10 mouse cellular contexts compared by ENCODE assay signal in the genomic region with DNA sequence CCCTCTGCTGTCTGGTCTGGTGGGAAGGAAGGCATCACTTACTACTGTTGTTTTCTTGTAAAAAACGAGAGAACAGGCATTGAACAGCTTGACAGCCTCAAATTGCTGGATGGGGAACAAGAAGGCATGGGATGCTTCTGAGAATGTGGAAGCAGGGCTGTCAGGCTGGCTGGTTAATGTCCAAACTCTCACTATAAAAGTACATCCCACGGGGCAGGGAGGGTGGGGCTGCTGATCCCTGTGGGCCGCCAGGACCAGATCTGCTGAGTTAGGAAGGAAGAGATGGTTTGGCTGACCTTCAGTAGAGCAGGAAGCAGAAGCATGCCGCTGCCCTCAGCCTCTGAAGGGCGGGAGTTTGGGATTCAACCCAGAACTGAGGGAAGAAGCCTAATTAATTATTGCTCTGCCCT. TPM values are rescaled to one million over a fixed set of nuclear protein-coding genes. Genes with fewer than 3 reads are reported as not detected.
DNase-seq lines count a peak whose midpoint lies in the region; ATAC-seq lines count a peak whose summit lies in the region.
"Had no signal": no experiment of that assay in that cellular context is flagged by ENCODE, and none has a peak within 500 bp of the region (broad histone marks: within the 10 kb centered on the region; RNA-seq: fewer than 3 reads in every experiment).

No protein-coding gene starts in this region.

- H3K9ac ChIP-seq in forebrain, embryonic 11.5 days (ENCODE audit: low read length), result no peak overlapping the region
- no peak overlapping the region for H3K9ac ChIP-seq in intestine, embryonic 16.5 days (ENCODE audit: low read depth, low read length)
- 0 out of 2 replicates have a peak overlapping the region, but pooled peaks have one; percentile 11 for H3K9ac ChIP-seq in liver, embryonic 13.5 days

- H3K27ac ChIP-seq in forebrain, embryonic 10.5 days, result peak overlapping the region; percentile 58; the same call in 1 of the 2 replicates
- no peak overlapping the region for H3K27ac ChIP-seq in forebrain, embryonic 11.5 days (ENCODE audit: low read depth, low read length)
- peak overlapping the region; percentile 90 for H3K27ac ChIP-seq in intestine, embryonic 16.5 days (ENCODE audit: low read length)
- H3K27ac ChIP-seq in liver, embryonic 13.5 days, result 0 out of 2 replicates have a peak overlapping the region, but pooled peaks have one; percentile 59

- WGBS in forebrain, embryonic 10.5 days, result 49% methylated on average over 5 of the region's 5 CpGs
- 55% methylated on average over 5 of the region's 5 CpGs for WGBS in forebrain, embryonic 11.5 days
- 9% methylated on average over 5 of the region's 5 CpGs for WGBS in intestine, embryonic 16.5 days
- 29% methylated on average over 5 of the region's 5 CpGs for WGBS in liver, embryonic 13.5 days (ENCODE audit: insufficient replicate concordance)

- no peak overlapping the region for H3K4me3 ChIP-seq in forebrain, embryonic 10.5 days
- no peak overlapping the region for H3K4me3 ChIP-seq in forebrain, embryonic 11.5 days (ENCODE audit: low read depth, low read length)
- no peak overlapping the region for H3K4me3 ChIP-seq in intestine, embryonic 16.5 days (ENCODE audit: low read length)
- no peak overlapping the region for H3K4me3 ChIP-seq in liver, embryonic 13.5 days (replicated peaks)

- DNase-seq in forebrain, embryonic 10.5 days (ENCODE audit: extremely low spot score, low spot score), result no peak
- no peak for DNase-seq in forebrain, embryonic 11.5 days (ENCODE audit: low spot score)
- peak; percentile 26 for DNase-seq in ZHBTc4 (ENCODE audit: low read depth, low spot score)
- no peak for DNase-seq in liver, embryonic 13.5 days
- DNase-seq in natural killer cell, adult 2 months (ENCODE audit: low spot score in 2 of 2), result no peak
- DNase-seq in Muller cell, postnatal 12 days (ENCODE audit: inconsistent ontology term), result no peak

- H3K27me3 ChIP-seq in forebrain, embryonic 10.5 days (ENCODE audit: poor library complexity, severe bottlenecking), result peaks cover 13% of the 10 kb centered on the region
- H3K27me3 ChIP-seq in forebrain, embryonic 11.5 days (ENCODE audit: control insufficient read depth, insufficient read depth, low read length), result no peaks in the 10 kb centered on the region
- H3K27me3 ChIP-seq in intestine, embryonic 16.5 days (replicated peaks; ENCODE audit: control insufficient read depth, insufficient read depth, low read length), result no peaks in the 10 kb centered on the region
- peaks cover 27% of the 10 kb centered on the region for H3K27me3 ChIP-seq in liver, embryonic 13.5 days

- no peak overlapping the region for H3K4me2 ChIP-seq in forebrain, embryonic 11.5 days (ENCODE audit: low read depth, low read length, severe bottlenecking)
- H3K4me2 ChIP-seq in intestine, embryonic 16.5 days (ENCODE audit: low read depth, low read length), result no peak overlapping the region
- no peak overlapping the region for H3K4me2 ChIP-seq in liver, embryonic 13.5 days

- H3K36me3 ChIP-seq in forebrain, embryonic 10.5 days (replicated peaks), result peaks cover 5% of the 10 kb centered on the region; the same call in 1 of the 2 replicates
- H3K36me3 ChIP-seq in forebrain, embryonic 11.5 days (ENCODE audit: control insufficient read depth, insufficient read depth, low read length), result no peaks in the 10 kb centered on the region
- H3K36me3 ChIP-seq in intestine, embryonic 16.5 days (ENCODE audit: control insufficient read depth, insufficient read depth, low read length), result no peaks in the 10 kb centered on the region
- H3K36me3 ChIP-seq in liver, embryonic 13.5 days, result no peaks in the 10 kb centered on the region

- peaks cover 73% of the 10 kb centered on the region for H3K4me1 ChIP-seq in forebrain, embryonic 10.5 days
- peaks cover 5% of the 10 kb centered on the region; the same call in 1 of the 2 replicates for H3K4me1 ChIP-seq in forebrain, embryonic 11.5 days (replicated peaks; ENCODE audit: control insufficient read depth, insufficient read depth, low read length)
- peaks cover 73% of the 10 kb centered on the region for H3K4me1 ChIP-seq in intestine, embryonic 16.5 days (ENCODE audit: control insufficient read depth, insufficient read depth, low read length)
- peaks cover 67% of the 10 kb centered on the region for H3K4me1 ChIP-seq in liver, embryonic 13.5 days (replicated peaks)

- no peak for ATAC-seq in forebrain, embryonic 11.5 days (replicated peaks; ENCODE audit: low FRiP score)
- ATAC-seq in intestine, embryonic 16.5 days, result peak; percentile 57
- ATAC-seq in liver, embryonic 13.5 days (ENCODE audit: low read depth), result no peak
- no peak for ATAC-seq in megakaryocyte progenitor cell, adult 5-6 weeks (replicated peaks; ENCODE audit: poor library complexity)

- H3K9me3 ChIP-seq in forebrain, embryonic 10.5 days, result no peaks in the 10 kb centered on the region
- no peaks in the 10 kb centered on the region for H3K9me3 ChIP-seq in forebrain, embryonic 11.5 days (ENCODE audit: control insufficient read depth, low read length)
- H3K9me3 ChIP-seq in intestine, embryonic 16.5 days (ENCODE audit: control insufficient read depth, low read length), result no peaks in the 10 kb centered on the region
- no peaks in the 10 kb centered on the region for H3K9me3 ChIP-seq in liver, embryonic 13.5 days (replicated peaks)

RNA-seq across cellular contexts. Expression of gene Golt1a, which starts 58.0 kb away (rescaled TPM):
- polyA plus RNA-seq in forebrain, embryonic 10.5 days (2016; fragmentation: Nextera tagmentation; extraction: Ambion mirVana), result not detected in 2 replicates
- polyA plus RNA-seq in forebrain, embryonic 11.5 days (2014; fragmentation: Nextera tagmentation; extraction: Ambion mirVana), result not detected in 2 replicates
- 34.8 and 45.4 TPM in 2 replicates for polyA plus RNA-seq in intestine, embryonic 16.5 days (2015; fragmentation: Nextera tagmentation; extraction: Ambion mirVana)
- polyA plus RNA-seq in liver, embryonic 13.5 days (2015; fragmentation: Nextera tagmentation; extraction: Ambion mirVana), result 6.1 and 8.2 TPM in 2 replicates
- not detected in 2 replicates for total RNA-seq in megakaryocyte progenitor cell, adult 5-6 weeks (2015)
- total RNA-seq in megakaryocyte progenitor cell, adult 5-6 weeks (2017), result not detected in 2 replicates
- total RNA-seq: layer of hippocampus, postnatal 10 days; midbrain, postnatal 0 days had no signal
- polyA plus RNA-seq: midbrain, postnatal 0 days had no signal
